Mouse (Mus musculus) testis, adult 2 months (tissue): Measurements from ENCODE around the gene Rev1.

Experiments
- CTCF ChIP-seq: fragments of 200-500 bp; IDR thresholded peaks from 2 replicates; pipeline ENCODE4 v1.5.1; 2012; ENCODE audit warnings: low read depth, mild to moderate bottlenecking, inconsistent platforms, low read length, moderate library complexity; ENCODE audit not compliant: control insufficient read depth, insufficient read depth, insufficient replicate concordance
- POLR2A ChIP-seq: fragments of 200-500 bp; IDR thresholded peaks from 2 replicates; pipeline ENCODE4 v1.6.1; 2012; ENCODE audit warnings: low read depth, mild to moderate bottlenecking, inconsistent platforms, low read length, moderate library complexity; ENCODE audit not compliant: control insufficient read depth

- TF ChIP-seq CTCF: no peak
- TF ChIP-seq POLR2A: no peak
Measured at GRCm38 (mm10) chr1:38103214-38103613, 26.4 kb downstream of the Rev1 start.
